Mouse (Mus musculus) layer of hippocampus, postnatal 14 days (tissue): Measurements from ENCODE around the gene Rsc1a1. TPM values are rescaled to one million over a fixed set of nuclear protein-coding genes. Genes with fewer than 3 reads are reported as not detected.

Source experiments
- DNase-seq, 2 experiments: peaks; one replicate each; pipeline ENCODE4 v3.0.0; 2021 to 2022; ENCODE audit warnings: low spot score in 2 of 2, mixed read lengths in 1 of 2
- total RNA-seq, 2 experiments: library from RNA; stranded (reverse); gene quantifications; 2 replicates each; pipeline ENCODE4 v1.2.3; 2021

Rsc1a1 gene
- total RNA-seq, 2 experiments from 2014 or later = 0.79 TPM; not detected in 1

DNA sequence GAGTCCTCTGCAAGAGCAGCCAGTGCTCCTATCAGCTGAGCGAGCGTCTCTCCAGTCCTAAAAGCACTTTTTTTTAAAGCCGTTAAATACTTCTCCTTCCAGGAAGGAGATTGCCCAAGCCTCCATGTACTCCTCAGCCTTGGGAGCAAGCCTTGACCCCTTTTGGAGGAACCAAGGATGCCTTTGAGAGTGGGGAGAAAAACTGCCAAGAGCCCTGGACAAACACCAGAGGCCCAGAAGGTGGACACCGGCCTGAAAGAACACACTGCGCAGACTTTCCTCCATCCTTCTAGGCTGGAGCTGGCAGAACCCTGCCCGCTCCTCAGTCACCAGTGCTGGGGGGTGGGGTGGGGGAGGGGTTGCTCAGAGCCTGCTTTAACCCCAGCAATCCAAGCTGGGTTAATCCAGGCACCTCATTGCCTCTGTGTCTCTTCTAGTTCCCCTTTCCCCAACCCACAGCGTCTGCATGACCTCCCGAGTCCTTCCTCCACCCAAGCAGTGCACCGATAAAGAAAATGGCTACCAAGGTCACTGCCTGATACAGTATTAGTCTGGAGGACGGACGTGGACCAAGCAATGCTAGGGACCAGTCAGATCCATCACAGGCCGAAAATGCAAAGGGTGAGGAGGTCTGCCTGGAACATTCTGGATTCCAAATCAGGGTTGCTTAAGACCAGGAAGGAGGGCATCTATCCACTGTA lies 29.3 kb downstream of the Rsc1a1 start:
- peak in 1 of 2 experiments; percentile 48 for DNase-seq

DNA sequence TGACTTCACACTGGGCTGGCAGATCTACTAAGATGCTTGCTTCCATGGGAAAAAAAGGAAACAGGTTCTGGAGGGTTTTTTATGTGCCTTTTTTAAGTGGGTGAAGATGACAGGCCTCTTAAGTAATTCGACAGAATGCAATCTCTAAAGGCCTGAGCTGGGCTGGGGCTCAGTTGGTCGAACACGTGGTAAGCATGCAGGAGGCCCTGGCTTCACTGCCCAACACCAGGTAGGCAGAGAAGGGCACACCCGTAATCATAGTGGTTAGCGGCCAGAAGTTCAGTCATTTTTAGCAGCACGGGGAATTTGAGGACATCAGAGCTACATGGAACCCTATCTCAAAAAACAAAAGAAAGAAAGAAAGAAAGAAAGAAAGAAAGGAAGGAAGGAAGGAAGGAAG lies 30.9 kb downstream of the Rsc1a1 start:
- no peak for DNase-seq

DNA sequence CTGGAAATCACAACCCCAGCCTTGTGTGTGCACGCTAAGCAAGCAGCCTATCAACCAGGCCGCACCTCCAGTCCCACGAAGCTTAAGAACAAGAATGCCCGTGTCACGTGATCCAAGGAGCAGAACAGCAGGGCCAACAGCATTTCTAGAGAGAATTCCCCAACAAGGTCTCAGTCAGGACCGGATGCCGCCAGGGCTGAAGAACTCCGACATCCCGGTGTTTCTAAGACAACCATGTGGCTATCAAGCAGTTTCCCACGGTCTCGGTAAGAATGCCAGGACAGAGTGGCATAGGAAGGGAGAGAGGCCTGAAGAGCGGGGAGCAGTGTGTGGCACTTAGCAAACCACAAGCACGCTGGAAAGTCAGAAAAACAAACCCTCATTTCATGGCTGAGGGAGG lies 31.6 kb downstream of the Rsc1a1 start:
- no peak for DNase-seq

- DNase-seq = no peak
Measured at GRCm38 (mm10) chr4:141653044-141653443, 32.4 kb downstream of the Rsc1a1 start.

DNA sequence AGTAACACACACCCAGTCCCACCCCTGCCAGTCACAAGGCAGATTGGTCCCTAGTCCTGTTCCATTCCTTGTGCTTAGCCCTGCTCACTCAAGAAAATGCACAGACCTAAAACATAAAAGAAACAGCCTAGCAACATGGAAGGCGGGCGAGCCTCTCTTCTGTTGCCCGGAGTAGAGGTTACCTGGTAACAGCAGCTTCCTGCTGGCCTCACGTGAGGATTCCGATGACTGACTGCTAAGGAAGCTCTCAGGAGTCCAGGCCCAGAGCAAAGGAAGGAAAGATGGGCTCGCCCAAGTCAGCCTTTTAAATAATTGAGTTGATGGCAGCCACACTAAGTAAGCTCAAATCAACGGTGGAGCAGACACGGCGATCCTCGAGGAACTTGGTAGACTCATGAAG lies 33.5 kb downstream of the Rsc1a1 start:
- DNase-seq = no peak

DNA sequence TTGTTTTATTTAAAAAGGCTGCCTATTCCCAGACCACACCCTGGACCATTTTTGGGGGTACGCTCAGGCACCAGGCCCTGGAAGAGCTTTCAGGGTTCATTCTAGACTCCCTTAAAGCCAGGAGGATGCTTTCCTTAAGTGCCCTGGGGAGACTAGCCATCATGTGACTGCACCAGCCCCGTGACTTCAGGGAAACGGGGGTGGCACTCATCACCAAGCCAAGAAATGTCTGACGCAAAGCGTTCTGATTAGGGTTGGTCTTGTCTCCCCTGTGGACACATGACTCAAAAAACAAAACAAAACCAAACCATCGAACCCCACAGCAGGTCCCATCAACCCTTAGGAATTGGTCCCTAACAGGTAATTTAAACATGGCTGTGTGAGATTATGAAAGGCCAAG lies 34.1 kb downstream of the Rsc1a1 start:
- no peak for DNase-seq

GRCm38 (mm10) chr4:141649244-141649643 lies 36.2 kb downstream of the Rsc1a1 start:
- DNase-seq = peak in 1 of 2 experiments; percentile 47

GRCm38 (mm10) chr4:141648262-141648661 lies 37.1 kb downstream of the Rsc1a1 start:
- DNase-seq = no peak

- no peak for DNase-seq
Measured at GRCm38 (mm10) chr4:141647187-141647586, 38.2 kb downstream of the Rsc1a1 start.

- no peak for DNase-seq
Measured at GRCm38 (mm10) chr4:141645988-141646387, 39.4 kb downstream of the Rsc1a1 start.

GRCm38 (mm10) chr4:141643118-141643855 lies 42.1 kb downstream of the Rsc1a1 start:
- peak in 1 of 2 experiments; percentile 69 for DNase-seq

DNA sequence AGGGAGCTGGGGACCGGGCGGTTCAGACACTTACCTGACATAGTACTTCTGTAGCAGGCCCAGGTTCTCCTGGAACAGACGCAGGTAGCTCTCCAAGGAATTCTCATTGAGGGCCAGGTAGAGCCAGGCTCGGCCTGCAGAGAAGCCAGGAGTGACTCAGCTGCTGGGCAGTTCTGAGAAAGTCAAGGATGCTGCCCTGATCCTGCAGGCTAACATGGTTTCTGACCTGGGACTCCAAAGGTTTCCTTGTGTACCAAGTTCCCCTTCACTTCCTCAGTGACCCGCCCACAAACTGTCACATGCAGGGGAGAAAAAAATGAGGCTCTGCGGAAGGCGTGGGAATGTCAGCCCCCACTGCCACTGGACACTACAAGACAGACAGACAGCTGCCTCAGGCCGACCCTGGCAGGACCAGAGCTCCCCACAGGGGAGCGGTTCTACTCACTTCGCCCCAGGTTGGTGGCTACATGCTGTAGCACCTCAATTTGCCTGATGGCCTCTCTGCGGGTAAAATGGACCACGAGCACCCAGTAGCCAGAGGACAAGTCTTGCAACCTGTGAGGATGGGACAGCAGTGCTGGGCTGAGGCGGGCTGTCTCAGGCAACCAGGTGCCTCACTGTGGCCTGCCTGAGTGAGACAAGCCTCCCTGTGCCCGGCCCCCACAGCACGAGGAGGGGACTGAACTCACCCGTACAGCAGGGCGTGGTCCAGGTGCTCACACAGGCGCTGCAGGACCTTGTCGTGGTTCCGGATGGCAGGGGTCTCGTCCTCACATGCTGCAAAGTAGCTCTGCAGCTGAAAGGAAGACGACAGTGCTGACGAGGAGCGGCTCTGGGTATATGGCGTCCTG lies 43.2 kb downstream of the Rsc1a1 start:
- DNase-seq = no peak

DNA sequence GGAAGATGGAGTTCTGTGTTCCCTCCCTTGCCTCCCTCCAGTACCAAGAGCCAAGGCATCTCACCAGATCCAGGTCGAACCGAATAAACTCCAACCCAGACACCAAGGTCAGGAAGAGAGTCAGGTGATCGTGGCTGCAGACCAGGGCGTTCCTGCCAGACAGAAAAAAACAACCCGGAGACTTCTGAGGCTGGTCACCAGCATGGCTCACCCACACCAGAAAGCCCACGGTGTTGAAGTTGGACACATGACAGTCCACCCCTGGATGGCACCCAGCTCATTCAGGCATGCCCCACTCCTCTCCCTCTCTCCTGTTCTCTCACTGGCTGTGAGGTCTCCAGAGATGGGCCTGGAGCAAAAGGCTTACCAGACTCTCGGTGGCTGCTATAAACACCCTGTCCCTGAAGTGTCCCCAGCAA lies 44.0 kb downstream of the Rsc1a1 start:
- DNase-seq = no peak

DNA sequence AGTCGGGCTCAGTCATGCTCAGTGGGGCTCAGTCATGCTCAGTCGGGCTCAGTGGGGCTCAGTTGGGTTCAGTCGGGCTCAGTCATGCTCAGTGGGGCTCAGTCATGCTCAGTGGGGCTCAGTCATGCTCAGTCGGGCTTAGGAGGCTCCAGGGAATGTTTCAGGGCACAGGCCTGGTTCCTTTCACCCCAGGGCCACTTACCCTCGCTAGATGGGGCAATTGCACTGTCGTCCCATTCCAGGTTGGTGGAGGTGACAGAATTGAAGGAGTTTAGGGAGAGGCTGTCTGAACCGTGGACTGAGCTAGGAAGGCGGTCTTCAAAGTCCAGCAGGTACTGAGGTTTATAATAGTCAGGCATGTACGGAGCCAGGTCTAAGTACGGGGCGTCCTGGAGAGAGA lies 45.9 kb downstream of the Rsc1a1 start:
- no peak for DNase-seq

GRCm38 (mm10) chr4:141636693-141637092 lies 48.7 kb downstream of the Rsc1a1 start:
- DNase-seq = no peak

DNA sequence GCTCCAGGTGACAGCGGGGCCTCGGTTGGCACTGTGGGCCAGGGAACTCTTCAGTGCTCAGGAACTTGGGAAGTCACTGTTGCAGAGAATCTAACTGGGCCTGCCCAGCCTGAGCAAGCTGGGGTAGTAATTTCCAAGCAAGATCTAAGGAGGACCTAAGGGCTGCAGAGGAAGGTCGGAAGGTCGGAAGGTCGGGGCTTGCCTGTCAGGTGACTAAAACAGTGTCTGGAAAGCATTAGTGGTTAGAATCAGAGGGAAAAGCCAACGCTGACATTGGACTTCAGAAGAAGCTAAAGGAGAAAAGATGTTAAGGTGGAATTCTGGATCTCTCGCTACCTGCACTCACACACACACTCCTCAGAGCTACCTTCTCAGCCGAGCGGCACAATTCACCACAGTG lies 49.4 kb downstream of the Rsc1a1 start:
- DNase-seq = no peak

Other genes starting within 250 kb of the Rsc1a1 start
- 1 to 10 TPM; 4.0 to 4.4 TPM for gene Srarp, start 249.5 kb downstream of the Rsc1a1 start, total RNA-seq
- gene Zbtb17, start 240.9 kb downstream of the Rsc1a1 start, total RNA-seq = 10 to 100 TPM; 29.3 to 29.8 TPM
- 10 to 100 TPM; 59.3 to 60.0 TPM for gene Spen, start 147.0 kb downstream of the Rsc1a1 start, total RNA-seq
- 1 to 10 TPM; 2.4 TPM for gene Fblim1, start 79.5 kb downstream of the Rsc1a1 start, total RNA-seq
- gene Tmem82, start 67.0 kb downstream of the Rsc1a1 start, total RNA-seq = 1 to 10 TPM in 1 of 2 experiments, under 1 TPM in 1; 0.35 to 1.6 TPM
- gene Slc25a34, start 61.8 kb downstream of the Rsc1a1 start, total RNA-seq = 1 to 10 TPM; 2.2 to 3.6 TPM
- gene Plekhm2, start 20.7 kb downstream of the Rsc1a1 start, total RNA-seq = 10 to 100 TPM; 47.8 to 55.4 TPM
- 10 to 100 TPM; 29.4 to 34.0 TPM for gene Ddi2, start 37.8 kb upstream of the Rsc1a1 start, total RNA-seq
- gene Agmat, start 61.1 kb upstream of the Rsc1a1 start, total RNA-seq = not detected
- 10 to 100 TPM; 29.4 to 33.3 TPM for gene Dnajc16, start 105.3 kb upstream of the Rsc1a1 start, total RNA-seq
- gene Casp9, start 108.0 kb upstream of the Rsc1a1 start, total RNA-seq = 10 to 100 TPM; 23.1 to 23.3 TPM
- gene Cela2a, start 140.6 kb upstream of the Rsc1a1 start, total RNA-seq = not detected
- not detected for gene Ctrc, start 160.8 kb upstream of the Rsc1a1 start, total RNA-seq
- 10 to 100 TPM; 55.2 to 60.4 TPM for gene Efhd2, start 189.3 kb upstream of the Rsc1a1 start, total RNA-seq